Mouse (Mus musculus): Measurements from ENCODE around the gene Cers6.

Gene Cers6

DNA sequence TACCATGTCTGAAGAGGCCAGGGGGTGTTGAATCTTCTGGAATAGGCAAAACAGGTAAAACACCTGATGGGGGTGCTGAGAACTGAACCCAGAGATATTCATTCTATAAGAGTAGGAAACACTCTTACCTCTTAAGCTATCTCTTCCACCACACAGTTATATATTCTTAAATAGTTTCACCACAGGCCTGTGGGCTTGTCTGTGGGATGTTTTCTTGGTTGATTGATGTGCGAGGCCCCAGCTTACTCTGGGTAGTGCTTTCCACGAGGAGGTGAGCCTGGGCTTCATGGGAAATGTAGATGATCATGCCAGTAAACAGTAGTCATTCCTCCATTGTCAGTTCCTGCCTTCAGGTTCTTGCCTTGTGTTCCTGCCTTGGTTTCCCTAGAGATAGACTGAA is 40.5 kb downstream of the Cers6 start:
- Histone ChIP-seq H3K4me3 (replicated peaks; ENCODE audit: low read length) (no peak overlapping the region), H3K4me1 (replicated peaks; ENCODE audit: low read depth, low read length) (no peaks in the 10 kb centered on the region), H3K9me3 (ENCODE audit: low read length) (peaks cover 6% of the 10 kb centered on the region; the same call in 1 of the 2 replicates), H3K27me3 (ENCODE audit: insufficient read depth, low read length) (no peaks in the 10 kb centered on the region), H3K36me3 (ENCODE audit: insufficient read depth, low read length) (no peaks in the 10 kb centered on the region)
- TF ChIP-seq CTCF (conservative IDR thresholded peaks at IDR 0.05; ENCODE audit: low read length) = no peak
- TF ChIP-seq NANOG (IDR thresholded peaks at IDR 0.05; ENCODE audit: borderline replicate concordance, low read length) = no peak
- no peak for TF ChIP-seq POU5F1 (IDR thresholded peaks at IDR 0.05; ENCODE audit: borderline replicate concordance, low read length)

- H3K4me1 ChIP-seq (replicated peaks; ENCODE audit: low read depth, low read length) = no peaks in the 10 kb centered on the region
- H3K4me3 ChIP-seq (replicated peaks; ENCODE audit: low read length) = no peak overlapping the region
- TF ChIP-seq CTCF (conservative IDR thresholded peaks at IDR 0.05; ENCODE audit: low read length) = no peak
- no peak for TF ChIP-seq NANOG (IDR thresholded peaks at IDR 0.05; ENCODE audit: borderline replicate concordance, low read length)
- TF ChIP-seq POU5F1 (IDR thresholded peaks at IDR 0.05; ENCODE audit: borderline replicate concordance, low read length) = no peak
- no peaks in the 10 kb centered on the region for H3K36me3 ChIP-seq (ENCODE audit: insufficient read depth, low read length)
- no peaks in the 10 kb centered on the region for H3K27me3 ChIP-seq (ENCODE audit: insufficient read depth, low read length)
- H3K9me3 ChIP-seq (ENCODE audit: low read length) = peaks cover 8% of the 10 kb centered on the region; the same call in 1 of the 2 replicates
Measured at GRCm38 (mm10) chr2:68902546-68902945, 41.3 kb downstream of the Cers6 start.

- Histone ChIP-seq H3K36me3 (ENCODE audit: insufficient read depth, low read length) (no peaks in the 10 kb centered on the region), H3K9me3 (ENCODE audit: low read length) (peaks cover 8% of the 10 kb centered on the region; the same call in 1 of the 2 replicates), H3K27me3 (ENCODE audit: insufficient read depth, low read length) (no peaks in the 10 kb centered on the region), H3K4me1 (replicated peaks; ENCODE audit: low read depth, low read length) (peaks cover 12% of the 10 kb centered on the region), H3K4me3 (replicated peaks; ENCODE audit: low read length) (no peak overlapping the region)
- TF ChIP-seq POU5F1 (IDR thresholded peaks at IDR 0.05; ENCODE audit: borderline replicate concordance, low read length) (no peak), NANOG (IDR thresholded peaks at IDR 0.05; ENCODE audit: borderline replicate concordance, low read length) (no peak), CTCF (conservative IDR thresholded peaks at IDR 0.05; ENCODE audit: low read length) (no peak)
Measured at GRCm38 (mm10) chr2:68906921-68907320, 45.7 kb downstream of the Cers6 start.

DNA sequence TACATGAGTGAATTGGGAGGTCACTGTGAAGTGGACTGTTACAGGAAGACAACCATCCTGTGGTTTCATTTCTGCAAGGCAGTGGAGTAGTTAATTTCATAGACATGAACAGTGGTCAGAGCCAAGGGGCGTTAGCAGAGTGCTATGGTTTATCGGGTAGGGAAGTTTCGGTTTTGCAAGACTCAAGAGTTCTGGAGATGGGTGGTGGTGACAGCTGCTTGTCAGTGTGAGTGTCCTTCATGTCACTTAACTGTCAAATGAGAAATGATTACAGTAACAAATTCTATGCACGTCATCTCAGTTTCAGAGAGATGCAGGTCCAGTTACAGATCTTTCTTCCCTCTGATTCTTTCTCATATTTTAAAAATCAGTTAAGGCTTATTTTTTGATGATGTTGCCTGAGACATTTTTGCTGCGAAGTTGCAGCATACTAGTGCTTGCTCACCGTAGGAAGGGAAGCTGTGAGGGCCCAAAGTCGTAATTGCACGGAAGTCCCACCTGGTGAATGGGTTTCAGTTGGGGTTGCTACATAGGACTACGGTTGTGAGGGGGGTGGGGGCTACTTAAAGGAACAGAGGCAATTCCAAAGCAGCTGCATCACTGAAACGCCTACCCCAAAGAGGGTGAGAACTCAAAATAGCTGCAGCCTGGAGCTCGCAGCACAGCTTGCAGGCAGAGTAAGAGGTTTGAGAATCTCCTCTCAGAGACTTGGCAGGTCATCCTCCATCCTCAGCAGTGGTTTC is 46.7 kb downstream of the Cers6 start:
- no peak for TF ChIP-seq NANOG (IDR thresholded peaks at IDR 0.05; ENCODE audit: borderline replicate concordance, low read length)
- TF ChIP-seq CTCF (conservative IDR thresholded peaks at IDR 0.05; ENCODE audit: low read length) = no peak
- no peak for TF ChIP-seq POU5F1 (IDR thresholded peaks at IDR 0.05; ENCODE audit: borderline replicate concordance, low read length)
- Histone ChIP-seq H3K27me3 (ENCODE audit: insufficient read depth, low read length) (no peaks in the 10 kb centered on the region), H3K4me3 (replicated peaks; ENCODE audit: low read length) (no peak overlapping the region), H3K9me3 (ENCODE audit: low read length) (peaks cover 8% of the 10 kb centered on the region; the same call in 1 of the 2 replicates), H3K4me1 (replicated peaks; ENCODE audit: low read depth, low read length) (peaks cover 19% of the 10 kb centered on the region), H3K36me3 (ENCODE audit: insufficient read depth, low read length) (no peaks in the 10 kb centered on the region)

- no peak for TF ChIP-seq POU5F1 (IDR thresholded peaks at IDR 0.05; ENCODE audit: borderline replicate concordance, low read length)
- no peak for TF ChIP-seq CTCF (conservative IDR thresholded peaks at IDR 0.05; ENCODE audit: low read length)
- no peak for TF ChIP-seq NANOG (IDR thresholded peaks at IDR 0.05; ENCODE audit: borderline replicate concordance, low read length)
- H3K27me3 ChIP-seq (ENCODE audit: insufficient read depth, low read length) = no peaks in the 10 kb centered on the region
- no peaks in the 10 kb centered on the region for H3K36me3 ChIP-seq (ENCODE audit: insufficient read depth, low read length)
- no peak overlapping the region for H3K4me3 ChIP-seq (replicated peaks; ENCODE audit: low read length)
- peaks cover 8% of the 10 kb centered on the region; the same call in 1 of the 2 replicates for H3K9me3 ChIP-seq (ENCODE audit: low read length)
- peaks cover 19% of the 10 kb centered on the region for H3K4me1 ChIP-seq (replicated peaks; ENCODE audit: low read depth, low read length)
Measured at GRCm38 (mm10) chr2:68910727-68911126, 49.5 kb downstream of the Cers6 start.

DNA sequence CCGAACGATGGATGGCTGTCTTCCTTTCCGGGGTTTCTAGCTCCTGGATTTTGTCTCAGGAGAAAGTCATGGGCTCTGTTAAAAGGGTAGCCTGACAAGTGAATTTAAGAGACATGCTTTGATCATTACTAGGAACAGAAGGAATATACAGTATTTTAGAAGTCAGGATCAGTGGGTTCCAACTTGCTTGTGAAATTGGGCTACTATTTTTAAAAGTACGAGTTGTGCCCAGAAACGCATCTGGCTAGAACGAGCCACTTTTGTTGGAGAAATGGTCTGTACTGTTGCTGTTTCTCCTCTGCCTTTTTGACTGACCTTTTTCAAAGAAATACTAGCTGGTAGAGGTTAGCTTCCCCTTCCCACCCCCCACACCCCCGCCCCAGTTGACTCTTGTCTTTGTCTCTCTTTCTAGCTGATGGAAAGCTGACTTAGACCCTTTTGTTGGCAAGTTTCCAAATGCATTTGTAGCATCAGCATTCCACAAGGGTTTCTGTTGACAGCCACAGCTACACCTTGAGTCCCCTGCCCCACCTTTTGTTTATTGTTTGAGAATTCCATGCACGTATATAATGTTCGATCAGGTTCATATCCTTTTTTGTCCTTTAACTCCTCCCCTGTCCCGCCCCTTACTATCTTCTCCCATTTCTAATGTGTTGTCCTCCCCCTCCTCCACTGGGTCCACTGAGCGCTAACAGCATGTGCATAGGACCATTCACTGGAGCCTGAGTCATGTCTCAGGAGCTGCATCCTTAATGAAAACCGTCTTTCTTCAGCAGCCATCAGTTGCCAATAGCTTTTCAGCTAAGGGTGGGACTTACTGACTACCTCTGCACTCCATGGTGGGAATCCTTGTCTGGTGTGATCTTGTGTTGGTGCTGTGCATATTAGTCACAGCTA is 50.6 kb downstream of the Cers6 start:
- H3K9me3 ChIP-seq (ENCODE audit: low read length) = 0 out of 2 replicates have a peak, but pooled peaks cover under 1% of the 10 kb centered on the region
- H3K4me1 ChIP-seq (replicated peaks; ENCODE audit: low read depth, low read length) = peaks cover 22% of the 10 kb centered on the region
- no peaks in the 10 kb centered on the region for H3K27me3 ChIP-seq (ENCODE audit: insufficient read depth, low read length)
- TF ChIP-seq CTCF (conservative IDR thresholded peaks at IDR 0.05; ENCODE audit: low read length) = no peak
- no peak for TF ChIP-seq POU5F1 (IDR thresholded peaks at IDR 0.05; ENCODE audit: borderline replicate concordance, low read length)
- no peak for TF ChIP-seq NANOG (IDR thresholded peaks at IDR 0.05; ENCODE audit: borderline replicate concordance, low read length)
- H3K4me3 ChIP-seq (replicated peaks; ENCODE audit: low read length) = no peak overlapping the region
- no peaks in the 10 kb centered on the region for H3K36me3 ChIP-seq (ENCODE audit: insufficient read depth, low read length)

DNA sequence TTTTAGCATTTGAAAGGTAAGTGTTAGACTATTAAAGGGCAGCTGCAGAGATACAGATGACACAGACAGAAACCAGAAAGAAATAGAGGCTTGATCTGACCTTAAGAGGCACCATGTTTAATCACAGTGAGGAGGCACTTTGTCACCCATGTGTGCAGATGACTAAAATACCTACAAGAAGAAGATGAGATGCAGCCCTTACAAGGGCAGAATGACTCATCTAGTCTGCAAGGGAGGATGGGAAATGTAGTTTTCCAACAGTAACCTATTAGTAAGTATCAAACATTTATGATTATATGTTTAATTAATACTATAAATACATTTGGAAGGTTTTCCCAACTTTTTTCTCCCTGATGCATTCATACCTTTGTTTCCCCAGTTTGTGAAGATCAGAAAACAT is 54.5 kb downstream of the Cers6 start:
- TF ChIP-seq POU5F1 (IDR thresholded peaks at IDR 0.05; ENCODE audit: borderline replicate concordance, low read length) (no peak), NANOG (IDR thresholded peaks at IDR 0.05; ENCODE audit: borderline replicate concordance, low read length) (no peak), CTCF (conservative IDR thresholded peaks at IDR 0.05; ENCODE audit: low read length) (no peak)

DNA sequence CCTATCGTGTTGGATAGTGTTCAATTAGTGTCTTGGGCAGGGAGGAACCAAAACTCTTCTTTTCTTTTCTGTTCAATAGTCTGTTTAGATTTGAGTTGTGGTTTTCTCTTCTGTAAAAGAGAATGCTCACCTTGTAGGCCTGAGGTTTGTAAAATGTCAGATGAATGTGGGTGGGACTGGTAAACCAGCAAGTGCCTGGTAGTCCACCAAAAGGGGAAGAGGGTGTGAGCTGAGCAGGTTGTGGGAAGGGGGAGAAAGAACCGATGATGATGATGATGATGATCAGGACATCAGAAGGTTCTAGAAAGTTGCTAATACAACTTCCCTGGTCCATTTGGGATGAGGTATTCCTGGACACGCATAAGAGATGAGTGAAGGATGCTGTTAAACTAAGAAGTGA is 55.1 kb downstream of the Cers6 start:
- Histone ChIP-seq H3K36me3 (ENCODE audit: insufficient read depth, low read length) (no peaks in the 10 kb centered on the region), H3K9me3 (ENCODE audit: low read length) (no peaks in the 10 kb centered on the region), H3K4me3 (replicated peaks; ENCODE audit: low read length) (no peak overlapping the region), H3K27me3 (ENCODE audit: insufficient read depth, low read length) (no peaks in the 10 kb centered on the region), H3K4me1 (replicated peaks; ENCODE audit: low read depth, low read length) (peaks cover 16% of the 10 kb centered on the region)
- no peak for TF ChIP-seq NANOG (IDR thresholded peaks at IDR 0.05; ENCODE audit: borderline replicate concordance, low read length)
- TF ChIP-seq POU5F1 (IDR thresholded peaks at IDR 0.05; ENCODE audit: borderline replicate concordance, low read length) = no peak

More for the DNA sequence above, 54.5 kb downstream of the Cers6 start:
- Histone ChIP-seq H3K36me3 (ENCODE audit: insufficient read depth, low read length) (no peaks in the 10 kb centered on the region), H3K4me3 (replicated peaks; ENCODE audit: low read length) (no peak overlapping the region), H3K4me1 (replicated peaks; ENCODE audit: low read depth, low read length) (peaks cover 16% of the 10 kb centered on the region), H3K9me3 (ENCODE audit: low read length) (no peaks in the 10 kb centered on the region), H3K27me3 (ENCODE audit: insufficient read depth, low read length) (no peaks in the 10 kb centered on the region)

All from E14TG2a.4 (cell line).